Mouse (Mus musculus) bone marrow, adult 2 months (tissue): ENCODE measurements around the gene Satl1. TPM values are rescaled to one million over a fixed set of nuclear protein-coding genes. Genes with fewer than 3 reads are reported as not detected.

Experiments
- H3K27ac ChIP-seq: fragments of 200-500 bp; 2 replicates; pipeline ENCODE4 v1.5.1; 2012; ENCODE audit warnings: low read depth, mild to moderate bottlenecking, control low read depth, inconsistent platforms, low read length; ENCODE audit not compliant: control insufficient read depth, poor library complexity, insufficient read depth
- H3K4me1 ChIP-seq: fragments of 200-500 bp; 2 replicates; pipeline ENCODE4 v1.6.1; 2011; ENCODE audit warnings: low read length; ENCODE audit not compliant: control insufficient read depth, insufficient read depth
- H3K4me3 ChIP-seq: fragments of 200-500 bp; replicated peaks from 2 replicates; pipeline ENCODE3; 2011; ENCODE audit warnings: mild to moderate bottlenecking, low read depth, low read length, control low read depth; ENCODE audit not compliant: control insufficient read depth
- CTCF ChIP-seq: fragments of 200-500 bp; IDR thresholded peaks from 2 replicates; pipeline ENCODE4 v1.5.1; 2011; ENCODE audit warnings: low read length, control low read depth; ENCODE audit not compliant: control insufficient read depth, insufficient read depth
- POLR2A ChIP-seq: fragments of 200-500 bp; IDR thresholded peaks from 2 replicates; pipeline ENCODE4 v1.6.1; 2011; ENCODE audit warnings: low read depth, mild to moderate bottlenecking, control low read depth, low read length, borderline replicate concordance; ENCODE audit not compliant: control insufficient read depth
- WGBS: fragments of 180-500 bp; shearing (Covaris S2); methylation state at CpG from one replicate; pipeline ENCODE4 v1.1.7; 2018; 5-methylcytosine and 5-hydroxymethylcytosine counted together
- polyA plus RNA-seq: library from polyadenylated mRNA; stranded (reverse); fragments of >200 nt; gene quantifications from 2 replicates; pipeline ENCODE4 v1.2.4, GENCODE M21; 2011; ENCODE audit warnings: low replicate concordance; ENCODE audit not compliant: missing spikeins, insufficient read depth, insufficient read length

The Satl1 gene
- polyA plus RNA-seq, 1 experiment: not detected

GRCm38 (mm10) chrX:112339486-112339885, 67.1 kb downstream of the Satl1 start:
- Histone ChIP-seq H3K4me3 (no peak overlapping the region), H3K4me1 (no peaks in the 10 kb centered on the region), H3K27ac (no peak overlapping the region)
- TF ChIP-seq CTCF (no peak), POLR2A (no peak)
- WGBS: 87% methylated on average over 3 of the region's 3 CpGs

Other genes with a start within 250 kb of the Satl1 start
- gene 4933403O08Rik, start 167.7 kb downstream of the Satl1 start, polyA plus RNA-seq: not detected in 2 replicates
- gene Apool, start 95.4 kb downstream of the Satl1 start, polyA plus RNA-seq: 7.9 and 12.6 TPM in 2 replicates
- not detected in 2 replicates for gene 2010106E10Rik, start 88.5 kb upstream of the Satl1 start, polyA plus RNA-seq
- not detected in 2 replicates for gene Zfp711, start 193.7 kb upstream of the Satl1 start, polyA plus RNA-seq